Mouse (Mus musculus): ENCODE measurements around the gene Simc1. TPM values are rescaled to one million over a fixed set of nuclear protein-coding genes. Genes with fewer than 3 reads are reported as not detected.
A peak's percentile ranks its signal among the peaks of the same experiment; 100 is the strongest.
"Not testable (repeated sequence)": the region's sequence is repeated elsewhere in the genome, so short reads cannot be mapped to it uniquely, and the experiment has no call there.

Simc1 gene
- polyA plus RNA-seq, 1 experiment, result 0.04 TPM

DNA sequence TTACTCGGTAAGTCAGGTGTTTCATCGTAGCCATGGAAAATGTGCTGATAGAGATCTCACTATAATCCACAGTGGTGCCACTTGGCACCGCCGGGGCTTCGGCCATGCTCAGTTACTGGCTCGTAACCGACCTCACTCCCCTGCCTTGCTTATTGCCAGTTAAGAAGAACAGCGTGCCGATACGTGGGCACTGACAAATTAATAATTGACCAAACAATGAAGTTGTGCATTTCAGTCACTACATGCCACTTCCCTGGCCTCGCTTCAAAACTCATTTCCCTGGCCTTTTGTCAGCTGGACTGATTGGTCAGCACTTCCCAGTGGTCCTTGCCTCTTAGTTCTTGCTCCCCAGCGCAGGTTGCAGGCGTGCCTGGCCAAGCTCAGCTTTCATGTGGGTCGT lies 22.1 kb upstream of the Simc1 start:
- TF ChIP-seq TAL1 (IDR thresholded peaks at IDR 0.05; ENCODE audit: low read length) (no peak), GATA1 (IDR thresholded peaks at IDR 0.05; ENCODE audit: low read length) (no peak)
- peaks cover 4% of the 10 kb centered on the region for H3K4me1 ChIP-seq (ENCODE audit: control insufficient read depth)
- H3K4me3 ChIP-seq (replicated peaks), result no peak overlapping the region
- H3K9me3 ChIP-seq (ENCODE audit: control insufficient read depth, low read length), result no peaks in the 10 kb centered on the region
- H3K36me3 ChIP-seq (ENCODE audit: control insufficient read depth), result no peaks in the 10 kb centered on the region
- H3K27me3 ChIP-seq (ENCODE audit: control insufficient read depth), result peaks cover 13% of the 10 kb centered on the region

DNA sequence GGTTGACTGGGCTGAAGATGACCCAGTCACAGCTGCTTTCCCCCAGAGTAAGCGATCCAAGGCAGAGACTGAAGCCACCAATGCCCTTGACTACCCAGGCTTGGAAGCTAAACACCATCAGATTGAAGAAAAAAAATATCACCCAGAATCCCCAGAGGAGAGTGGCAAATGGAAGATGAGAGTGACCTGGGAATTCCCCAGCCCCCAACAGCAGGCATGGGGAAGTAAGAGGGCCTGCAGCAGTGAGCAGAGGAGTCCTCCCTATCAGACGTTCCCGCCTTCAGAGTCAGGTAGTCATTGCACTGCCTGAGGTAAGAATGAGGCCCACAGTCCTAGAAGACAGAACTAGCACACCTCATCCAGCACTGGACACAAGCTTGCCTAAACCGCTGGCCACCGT lies 13.2 kb upstream of the Simc1 start:
- H3K27me3 ChIP-seq (ENCODE audit: control insufficient read depth), result peaks cover 2% of the 10 kb centered on the region; the same call in 1 of the 2 replicates
- H3K4me1 ChIP-seq (ENCODE audit: control insufficient read depth), result peaks cover 13% of the 10 kb centered on the region
- no peaks in the 10 kb centered on the region for H3K36me3 ChIP-seq (ENCODE audit: control insufficient read depth)
- no peak overlapping the region for H3K4me3 ChIP-seq (replicated peaks)
- no peak for TF ChIP-seq GATA1 (IDR thresholded peaks at IDR 0.05; ENCODE audit: low read length)
- H3K9me3 ChIP-seq (ENCODE audit: control insufficient read depth, low read length), result no peaks in the 10 kb centered on the region

DNA sequence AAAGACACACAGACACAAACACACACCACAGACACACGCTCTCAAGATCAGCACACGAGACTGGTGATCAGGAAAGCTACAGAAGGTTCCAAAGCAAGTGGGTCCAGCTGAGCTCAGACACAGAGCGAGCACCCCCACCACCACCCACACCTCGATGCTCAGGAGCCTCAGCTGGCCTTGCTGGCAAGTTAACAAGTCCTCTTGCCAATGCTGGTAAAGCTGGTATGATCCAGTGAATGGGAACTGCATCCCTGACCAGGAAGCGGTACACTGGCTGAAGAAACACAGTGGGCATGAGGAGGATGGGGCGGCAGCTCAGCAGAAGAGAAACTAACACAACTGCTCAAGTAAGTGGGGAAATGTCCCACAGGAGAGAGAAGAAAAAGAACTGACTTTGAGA lies 12.2 kb upstream of the Simc1 start:
- Histone ChIP-seq H3K9me3 (ENCODE audit: control insufficient read depth, low read length) (no peaks in the 10 kb centered on the region), H3K27me3 (ENCODE audit: control insufficient read depth) (peaks cover 2% of the 10 kb centered on the region; the same call in 1 of the 2 replicates), H3K4me3 (replicated peaks) (no peak overlapping the region), H3K4me1 (ENCODE audit: control insufficient read depth) (peaks cover 12% of the 10 kb centered on the region), H3K36me3 (ENCODE audit: control insufficient read depth) (no peaks in the 10 kb centered on the region)
- TF ChIP-seq GATA1 (IDR thresholded peaks at IDR 0.05; ENCODE audit: low read length), result no peak
- no peak for TF ChIP-seq TAL1 (IDR thresholded peaks at IDR 0.05; ENCODE audit: low read length)

DNA sequence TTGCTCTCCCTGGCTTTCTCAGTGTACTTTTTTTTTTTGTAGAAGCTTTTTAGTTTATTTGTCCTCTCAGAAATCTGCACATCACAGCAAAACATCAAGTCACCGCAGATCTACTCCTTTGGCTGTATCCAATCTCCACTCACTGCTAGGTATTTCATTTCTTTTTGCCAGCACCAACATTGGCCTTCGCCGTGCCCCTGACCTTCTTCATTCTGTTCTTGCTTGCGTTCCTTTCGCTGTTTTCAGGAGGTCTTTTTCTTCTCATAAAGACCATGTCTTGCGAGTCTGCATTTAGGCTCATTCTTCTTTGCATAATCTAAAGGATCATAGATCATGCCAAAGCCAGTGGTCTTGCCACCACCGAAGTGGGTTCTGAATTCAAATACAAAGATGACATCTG lies 4.0 kb upstream of the Simc1 start:
- H3K9me3 ChIP-seq (ENCODE audit: control insufficient read depth, low read length); H3K4me3 ChIP-seq (replicated peaks); H3K36me3 ChIP-seq (ENCODE audit: control insufficient read depth): not testable (repeated sequence)
- Histone ChIP-seq H3K27me3 (ENCODE audit: control insufficient read depth) (peaks cover 43% of the 10 kb centered on the region), H3K4me1 (ENCODE audit: control insufficient read depth) (peaks cover 35% of the 10 kb centered on the region)

DNA sequence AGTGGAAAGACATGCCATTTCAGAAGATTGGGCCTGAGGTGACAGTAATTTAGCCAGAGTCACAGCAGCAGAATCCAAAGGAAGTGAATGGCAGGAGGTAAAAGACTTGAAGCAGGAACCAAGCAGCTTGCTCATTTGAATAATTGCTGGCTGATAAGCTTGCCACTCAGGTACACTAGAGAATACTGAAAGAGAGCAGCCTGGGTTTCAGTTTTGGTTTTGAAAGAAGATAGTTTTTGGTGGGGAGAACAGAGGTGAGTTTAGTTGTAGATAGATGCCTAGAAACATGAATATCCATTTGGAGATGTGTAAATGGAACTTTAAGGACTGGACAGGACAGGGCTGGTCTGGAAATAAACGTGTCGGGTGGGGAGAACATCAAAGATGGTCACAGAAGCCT lies 2.2 kb upstream of the Simc1 start:
- no peak for TF ChIP-seq GATA1 (IDR thresholded peaks at IDR 0.05; ENCODE audit: low read length)
- TF ChIP-seq TAL1 (IDR thresholded peaks at IDR 0.05; ENCODE audit: low read length), result no peak
- Histone ChIP-seq H3K27me3 (ENCODE audit: control insufficient read depth) (peaks cover 42% of the 10 kb centered on the region), H3K4me1 (ENCODE audit: control insufficient read depth) (peaks cover 43% of the 10 kb centered on the region), H3K36me3 (ENCODE audit: control insufficient read depth) (no peaks in the 10 kb centered on the region), H3K4me3 (replicated peaks) (no peak overlapping the region), H3K9me3 (ENCODE audit: control insufficient read depth, low read length) (no peaks in the 10 kb centered on the region)

DNA sequence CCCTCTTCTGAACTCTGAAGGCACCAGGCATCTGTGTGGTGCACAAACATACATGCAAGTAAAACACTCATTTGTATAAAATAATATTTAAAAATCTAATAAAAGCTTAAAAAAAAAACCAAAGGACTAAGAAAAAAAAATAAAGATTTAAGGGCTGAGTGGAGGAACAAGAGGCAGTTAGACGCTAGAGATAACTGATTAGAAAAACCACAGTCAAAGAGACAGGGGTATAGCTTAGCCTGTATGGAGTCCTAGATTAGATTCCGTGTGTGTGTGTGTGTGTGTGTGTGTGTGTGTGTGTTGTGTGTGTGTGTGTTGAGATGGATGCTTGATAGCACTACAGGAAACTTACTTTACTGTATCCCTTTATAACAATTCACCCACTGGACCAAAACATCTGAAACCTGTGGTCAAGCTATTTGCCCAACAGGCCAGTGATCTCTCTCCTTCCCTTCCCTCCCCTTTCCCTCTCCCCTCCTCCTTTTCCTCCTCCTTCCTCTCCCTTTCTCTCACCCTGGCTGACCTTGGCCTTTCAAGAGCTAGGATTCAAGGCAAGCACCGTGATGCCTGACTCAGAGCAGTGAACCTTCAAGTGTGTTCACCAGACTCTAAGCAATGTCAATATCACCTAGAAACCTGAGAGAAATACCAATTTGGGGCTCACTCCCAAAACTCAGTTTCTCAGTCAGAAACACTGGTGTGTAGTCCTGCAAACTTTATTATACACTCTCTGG lies 1.5 kb upstream of the Simc1 start:
- H3K27me3 ChIP-seq (ENCODE audit: control insufficient read depth), result peaks cover 42% of the 10 kb centered on the region
- H3K9me3 ChIP-seq (ENCODE audit: control insufficient read depth, low read length), result no peaks in the 10 kb centered on the region
- TF ChIP-seq TAL1 (IDR thresholded peaks at IDR 0.05; ENCODE audit: low read length) (no peak), GATA1 (IDR thresholded peaks at IDR 0.05; ENCODE audit: low read length) (no peak)
- no peak overlapping the region for H3K4me3 ChIP-seq (replicated peaks)
- no peaks in the 10 kb centered on the region for H3K36me3 ChIP-seq (ENCODE audit: control insufficient read depth)
- H3K4me1 ChIP-seq (ENCODE audit: control insufficient read depth), result peaks cover 44% of the 10 kb centered on the region

DNA sequence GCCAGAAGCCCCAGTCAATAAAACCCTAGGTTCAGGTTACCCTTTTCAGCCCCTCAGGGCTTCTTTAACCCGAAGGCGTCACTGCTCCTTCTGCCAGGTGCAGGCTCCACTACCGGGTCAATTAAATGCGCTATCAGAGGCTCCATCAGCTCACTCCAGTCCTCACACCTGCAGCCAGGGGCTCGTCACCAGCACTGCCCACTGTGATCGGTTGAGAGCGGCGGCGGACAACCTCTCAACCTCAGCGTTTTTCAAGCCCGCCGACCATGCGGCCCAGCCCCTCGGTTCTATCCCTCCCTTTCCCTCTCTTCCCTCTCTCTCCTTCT lies 338 bp upstream of the Simc1 start:
- Histone ChIP-seq H3K9me3 (ENCODE audit: control insufficient read depth, low read length) (no peaks in the 10 kb centered on the region), H3K4me1 (ENCODE audit: control insufficient read depth) (peaks cover 44% of the 10 kb centered on the region), H3K4me3 (replicated peaks) (peak overlapping the region; percentile 79), H3K36me3 (ENCODE audit: control insufficient read depth) (no peaks in the 10 kb centered on the region), H3K27me3 (ENCODE audit: control insufficient read depth) (peaks cover 37% of the 10 kb centered on the region)
- no peak for TF ChIP-seq GATA1 (IDR thresholded peaks at IDR 0.05; ENCODE audit: low read length)
- TF ChIP-seq TAL1 (IDR thresholded peaks at IDR 0.05; ENCODE audit: low read length), result no peak

DNA sequence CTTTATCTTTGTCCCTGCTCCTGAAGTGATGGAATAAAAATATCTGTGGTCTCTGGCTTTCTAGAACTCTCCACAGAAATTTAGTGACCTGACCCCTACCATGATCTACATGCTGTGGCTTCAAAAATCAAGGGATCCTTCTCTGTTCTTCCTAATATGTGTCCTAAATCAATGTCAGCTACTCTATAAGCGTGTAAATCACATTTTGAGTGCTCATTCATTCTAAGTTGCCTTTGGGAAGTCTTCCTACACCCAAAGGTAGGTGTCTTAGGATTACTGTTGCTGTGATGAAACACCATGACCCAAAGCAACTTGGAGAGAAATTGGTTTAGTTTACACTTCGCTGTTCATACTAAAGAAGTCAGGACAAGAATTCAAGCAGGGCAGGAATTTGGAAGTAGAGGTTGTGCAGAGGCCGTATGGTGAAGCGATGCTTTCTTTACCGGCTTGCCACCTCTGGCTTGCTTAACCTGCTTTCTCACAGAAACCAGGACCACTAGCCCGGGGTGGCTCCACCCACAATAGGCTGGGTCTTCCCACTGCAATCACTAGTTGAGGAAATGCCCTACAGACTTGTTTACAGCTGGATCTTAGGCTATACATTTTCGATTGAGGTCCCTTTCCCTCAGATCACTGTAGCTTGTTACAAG lies 1.2 kb downstream of the Simc1 start:
- Histone ChIP-seq H3K36me3 (ENCODE audit: control insufficient read depth) (no peaks in the 10 kb centered on the region), H3K9me3 (ENCODE audit: control insufficient read depth, low read length) (no peaks in the 10 kb centered on the region), H3K4me3 (replicated peaks) (peak overlapping the region; percentile 79), H3K27me3 (ENCODE audit: control insufficient read depth) (peaks cover 23% of the 10 kb centered on the region), H3K4me1 (ENCODE audit: control insufficient read depth) (peaks cover 47% of the 10 kb centered on the region)
- TF ChIP-seq GATA1 (IDR thresholded peaks at IDR 0.05; ENCODE audit: low read length) (no peak), TAL1 (IDR thresholded peaks at IDR 0.05; ENCODE audit: low read length) (no peak)

DNA sequence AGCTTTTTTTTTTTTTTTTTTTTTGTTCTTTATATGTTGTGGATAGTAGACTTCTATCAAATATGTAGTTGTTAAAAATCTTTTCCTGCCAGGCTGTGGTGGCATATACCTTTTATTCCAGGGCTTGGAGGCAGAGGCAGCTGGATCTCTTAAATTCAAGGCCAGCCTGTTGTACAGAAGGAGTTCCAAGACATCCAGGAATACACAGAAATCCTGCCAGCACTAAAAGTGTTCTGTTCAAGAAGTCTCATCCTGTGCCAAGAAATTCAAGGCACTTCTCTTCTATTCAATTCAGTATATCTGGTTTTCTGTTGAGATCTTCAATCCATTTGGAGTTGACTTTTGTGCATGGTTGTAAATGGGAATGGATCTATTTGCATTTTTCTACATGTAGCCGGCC lies 2.3 kb downstream of the Simc1 start:
- Histone ChIP-seq H3K27me3 (ENCODE audit: control insufficient read depth) (peaks cover 22% of the 10 kb centered on the region), H3K4me3 (replicated peaks) (no peak overlapping the region), H3K36me3 (ENCODE audit: control insufficient read depth) (no peaks in the 10 kb centered on the region), H3K4me1 (ENCODE audit: control insufficient read depth) (peaks cover 40% of the 10 kb centered on the region), H3K9me3 (ENCODE audit: control insufficient read depth, low read length) (no peaks in the 10 kb centered on the region)
- no peak for TF ChIP-seq GATA1 (IDR thresholded peaks at IDR 0.05; ENCODE audit: low read length)
- TF ChIP-seq TAL1 (IDR thresholded peaks at IDR 0.05; ENCODE audit: low read length), result no peak

DNA sequence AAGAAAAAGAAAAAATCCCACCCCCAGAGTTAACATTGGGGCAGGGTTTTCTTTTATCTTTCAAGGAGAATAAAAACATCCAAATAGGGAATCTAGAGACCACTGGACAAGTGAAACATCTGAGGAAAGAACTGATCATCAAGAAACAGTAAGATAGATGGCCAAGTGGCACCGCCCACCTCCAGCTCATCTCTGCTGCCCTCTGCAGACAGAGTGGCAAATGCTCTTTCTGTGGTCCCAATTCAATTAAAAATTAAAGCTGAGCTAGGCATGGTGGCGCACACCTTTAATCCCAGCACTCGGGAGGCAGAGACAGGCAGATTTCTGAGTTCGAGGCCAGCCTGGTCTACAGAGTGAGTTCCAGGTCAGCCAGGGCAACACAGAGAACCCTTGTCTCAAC lies 16.6 kb downstream of the Simc1 start:
- Histone ChIP-seq H3K9me3 (ENCODE audit: control insufficient read depth, low read length) (no peaks in the 10 kb centered on the region), H3K4me3 (replicated peaks) (no peak overlapping the region), H3K27me3 (ENCODE audit: control insufficient read depth) (no peaks in the 10 kb centered on the region), H3K36me3 (ENCODE audit: control insufficient read depth) (peaks cover 12% of the 10 kb centered on the region), H3K4me1 (ENCODE audit: control insufficient read depth) (no peaks in the 10 kb centered on the region)
- TF ChIP-seq GATA1 (IDR thresholded peaks at IDR 0.05; ENCODE audit: low read length), result no peak
- no peak for TF ChIP-seq TAL1 (IDR thresholded peaks at IDR 0.05; ENCODE audit: low read length)
